Mouse (Mus musculus) embryonic facial prominence, embryonic 12.5 days (tissue): ENCODE data around the gene Prr12. TPM values are rescaled to one million over a fixed set of nuclear protein-coding genes. Genes with fewer than 3 reads are reported as not detected.

ENCODE experiments used
- ATAC-seq: fragments of 200-750 bp; cut with Nextera tagmentation; 2 replicates; pipeline ENCODE4 v1.8.0; 2017; ENCODE audit not compliant: insufficient number of reproducible peaks, insufficient read depth, low FRiP score, low TSS enrichment
- H3K27ac ChIP-seq: fragments of 300-500 bp; sonication (generic); 2 replicates; pipeline ENCODE4 v1.5.1; 2016; ENCODE audit warnings: mild to moderate bottlenecking
- H3K27me3 ChIP-seq: fragments of 300-500 bp; sonication (generic); 2 replicates; pipeline ENCODE4 v1.6.1; 2016; ENCODE audit warnings: mild to moderate bottlenecking, moderate library complexity
- H3K36me3 ChIP-seq: fragments of 300-500 bp; sonication (generic); 2 replicates; pipeline ENCODE4 v1.6.1; 2016; ENCODE audit warnings: mild to moderate bottlenecking
- H3K4me1 ChIP-seq: fragments of 300-500 bp; sonication (generic); 2 replicates; pipeline ENCODE4 v1.6.1; 2016
- H3K4me2 ChIP-seq: fragments of 300-500 bp; sonication (generic); replicated peaks from 2 replicates; pipeline ENCODE4 v1.6.1; 2016; ENCODE audit warnings: mild to moderate bottlenecking, moderate library complexity
- H3K4me3 ChIP-seq: fragments of 300-500 bp; sonication (generic); 2 replicates; pipeline ENCODE4 v1.5.1; 2016; ENCODE audit warnings: mild to moderate bottlenecking
- H3K9ac ChIP-seq: fragments of 300-500 bp; sonication (generic); 2 replicates; pipeline ENCODE4 v1.6.1; 2016; ENCODE audit warnings: mild to moderate bottlenecking, moderate library complexity
- H3K9me3 ChIP-seq: fragments of 300-500 bp; sonication (generic); 2 replicates; pipeline ENCODE4 v1.6.1; 2016; ENCODE audit warnings: mild to moderate bottlenecking, moderate library complexity
- WGBS: fragments of 180-500 bp; shearing (Covaris S2); methylation state at CpG from one replicate; pipeline ENCODE4 v1.1.7; 2016; 5-methylcytosine and 5-hydroxymethylcytosine counted together
- polyA plus RNA-seq: library from polyadenylated mRNA; unstranded; fragments of >200 nt; fragmentation: Nextera tagmentation; extraction: Ambion mirVana; gene quantifications from 2 replicates; pipeline ENCODE4 v1.2.1, GENCODE M21; 2016

Prr12 gene
- polyA plus RNA-seq, 1 experiment from 2014 or later: 13.7 TPM

GRCm38 (mm10) chr7:45076501-45076900, 23.8 kb upstream of the Prr12 start:
- Histone ChIP-seq H3K9ac (no peak overlapping the region), H3K27me3 (no peaks in the 10 kb centered on the region), H3K4me2 (no peak overlapping the region), H3K36me3 (peaks cover 41% of the 10 kb centered on the region), H3K27ac (no peak overlapping the region), H3K9me3 (no peaks in the 10 kb centered on the region), H3K4me1 (no peaks in the 10 kb centered on the region), H3K4me3 (no peak overlapping the region)
- ATAC-seq: no peak
- 90% methylated on average over 30 of the region's 30 CpGs for WGBS

DNA sequence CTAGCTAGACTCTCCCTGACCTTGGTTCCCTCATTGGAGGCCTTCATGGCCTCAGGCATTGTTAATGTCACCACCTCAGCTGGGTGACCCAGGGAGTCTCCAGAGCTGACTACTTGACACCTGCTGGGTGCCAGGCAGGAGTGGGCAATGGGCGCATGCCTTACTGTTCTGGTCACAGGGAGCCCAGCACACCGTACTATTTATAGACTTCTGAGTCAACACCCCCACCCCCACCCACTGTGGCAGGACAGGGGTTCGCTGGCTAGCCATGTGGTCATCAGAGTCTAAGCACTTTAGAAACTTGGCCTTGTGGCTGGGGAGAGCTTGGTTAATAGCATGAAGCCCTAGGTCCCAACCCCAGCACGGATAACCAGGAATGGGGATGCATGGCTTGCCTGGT, 22.7 kb upstream of the Prr12 start:
- no peak overlapping the region for H3K27ac ChIP-seq
- no peaks in the 10 kb centered on the region for H3K27me3 ChIP-seq
- no peak overlapping the region for H3K4me3 ChIP-seq
- H3K9me3 ChIP-seq: no peaks in the 10 kb centered on the region
- ATAC-seq: no peak
- H3K4me1 ChIP-seq: no peaks in the 10 kb centered on the region
- WGBS: 89% methylated on average over 4 of the region's 4 CpGs
- peaks cover 41% of the 10 kb centered on the region for H3K36me3 ChIP-seq
- H3K9ac ChIP-seq: no peak overlapping the region
- no peak overlapping the region for H3K4me2 ChIP-seq

- Histone ChIP-seq H3K36me3 (peaks cover 41% of the 10 kb centered on the region), H3K27me3 (no peaks in the 10 kb centered on the region), H3K9ac (no peak overlapping the region), H3K9me3 (no peaks in the 10 kb centered on the region), H3K4me1 (no peaks in the 10 kb centered on the region), H3K4me2 (no peak overlapping the region), H3K4me3 (no peak overlapping the region), H3K27ac (no peak overlapping the region)
- ATAC-seq: no peak
- WGBS: 89% methylated on average over 12 of the region's 12 CpGs
Observed at GRCm38 (mm10) chr7:45073949-45074348, 21.3 kb upstream of the Prr12 start.

GRCm38 (mm10) chr7:45073171-45073707, 20.6 kb upstream of the Prr12 start:
- no peak overlapping the region for H3K27ac ChIP-seq
- no peak overlapping the region for H3K9ac ChIP-seq
- peaks cover 41% of the 10 kb centered on the region for H3K36me3 ChIP-seq
- ATAC-seq: no peak
- no peak overlapping the region for H3K4me2 ChIP-seq
- H3K4me3 ChIP-seq: no peak overlapping the region
- no peaks in the 10 kb centered on the region for H3K27me3 ChIP-seq
- 77% methylated on average over 7 of the region's 7 CpGs for WGBS
- H3K4me1 ChIP-seq: no peaks in the 10 kb centered on the region
- no peaks in the 10 kb centered on the region for H3K9me3 ChIP-seq

DNA sequence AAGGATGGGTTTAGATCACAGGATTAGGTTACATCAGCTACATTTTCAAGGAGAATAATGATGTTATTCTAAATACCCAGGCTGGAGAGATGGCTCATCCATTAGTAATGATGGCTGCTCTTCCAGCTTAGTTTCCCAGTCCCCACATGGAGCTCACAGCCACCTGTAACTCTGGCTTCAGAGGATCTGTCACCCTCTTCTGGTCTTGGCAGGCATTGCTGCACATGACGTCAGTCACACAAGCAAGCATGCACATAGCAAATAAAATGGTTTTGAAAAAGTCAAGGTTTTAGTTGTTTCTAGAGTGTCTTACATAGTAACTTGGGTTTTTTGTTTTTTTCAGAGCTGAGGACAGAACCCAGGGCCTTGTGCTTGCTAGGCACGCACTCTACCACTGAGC, 19.5 kb upstream of the Prr12 start:
- WGBS: 82% methylated on average over 2 of the region's 2 CpGs
- ATAC-seq: no peak

GRCm38 (mm10) chr7:45069671-45070070, 17.0 kb upstream of the Prr12 start:
- H3K36me3 ChIP-seq: peaks cover 9% of the 10 kb centered on the region
- H3K4me2 ChIP-seq: no peak overlapping the region
- ATAC-seq: no peak
- H3K9me3 ChIP-seq: no peaks in the 10 kb centered on the region
- no peak overlapping the region for H3K4me3 ChIP-seq
- H3K9ac ChIP-seq: no peak overlapping the region
- H3K27ac ChIP-seq: no peak overlapping the region
- no peaks in the 10 kb centered on the region for H3K27me3 ChIP-seq
- H3K4me1 ChIP-seq: no peaks in the 10 kb centered on the region
- WGBS: 89% methylated on average over 2 of the region's 2 CpGs

More for the DNA sequence above, 19.5 kb upstream of the Prr12 start:
- H3K9me3 ChIP-seq: no peaks in the 10 kb centered on the region
- no peaks in the 10 kb centered on the region for H3K27me3 ChIP-seq
- H3K4me3 ChIP-seq: no peak overlapping the region
- no peak overlapping the region for H3K4me2 ChIP-seq
- H3K36me3 ChIP-seq: peaks cover 33% of the 10 kb centered on the region
- no peak overlapping the region for H3K9ac ChIP-seq
- no peaks in the 10 kb centered on the region for H3K4me1 ChIP-seq
- H3K27ac ChIP-seq: no peak overlapping the region

GRCm38 (mm10) chr7:45068000-45068318, 15.3 kb upstream of the Prr12 start:
- 17% methylated on average over 5 of the region's 5 CpGs for WGBS
- ATAC-seq: no peak
- Histone ChIP-seq H3K27me3 (no peaks in the 10 kb centered on the region), H3K27ac (no peak overlapping the region), H3K4me2 (no peak overlapping the region), H3K9ac (no peak overlapping the region), H3K9me3 (no peaks in the 10 kb centered on the region), H3K4me3 (no peak overlapping the region), H3K4me1 (peaks cover 8% of the 10 kb centered on the region; the same call in 1 of the 2 replicates), H3K36me3 (no peaks in the 10 kb centered on the region)

GRCm38 (mm10) chr7:45067190-45067999, 14.7 kb upstream of the Prr12 start:
- ATAC-seq: no peak
- no peak overlapping the region for H3K4me2 ChIP-seq

DNA sequence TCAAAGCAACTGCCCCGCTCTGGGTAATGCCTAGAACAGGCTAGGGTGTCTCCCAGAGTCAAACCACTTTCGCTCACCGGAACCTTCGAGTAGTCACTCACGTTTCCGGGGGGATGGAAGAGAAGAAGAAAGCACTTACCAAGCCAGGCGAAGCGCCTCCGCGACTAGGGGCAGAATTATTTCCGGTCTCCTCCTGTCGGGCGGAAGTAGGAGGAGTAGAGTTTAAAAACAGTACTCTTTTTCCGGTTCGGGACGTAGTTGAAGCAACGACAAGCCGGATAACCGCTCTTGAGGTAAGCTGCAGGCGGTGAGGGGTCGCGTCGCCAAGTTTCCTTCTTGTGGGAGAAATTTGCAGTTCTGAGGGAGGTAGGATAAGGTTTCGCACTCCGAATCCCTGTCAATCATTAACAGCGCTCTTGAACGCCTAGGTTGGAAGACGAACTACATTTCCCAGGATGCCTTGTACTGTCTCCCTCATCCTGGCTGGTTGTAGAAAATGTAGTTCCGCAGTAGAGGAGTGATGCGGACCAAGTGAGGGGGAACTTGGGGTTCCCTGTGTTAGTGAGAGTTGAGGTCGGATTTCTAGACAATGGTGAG, 9.7 kb upstream of the Prr12 start, which contains the start of the genes Nosip and Prrg2:
TSS of gene Nosip (plus strand) at position 191 of the 597 bp plus-strand sequence.
TSS of gene Prrg2 (minus strand) at position 439 of the 597 bp plus-strand sequence.
- Histone ChIP-seq H3K4me2 (peak within 1 kb of the TSS; percentile 67), H3K9ac (peak within 1 kb of the TSS; percentile 58), H3K36me3 (no peaks in the 10 kb centered on the region), H3K4me1 (peaks cover 21% of the 10 kb centered on the region), H3K27ac (peak within 1 kb of the TSS; percentile 90), H3K4me3 (peak within 1 kb of the TSS; percentile 60), H3K27me3 (no peaks in the 10 kb centered on the region), H3K9me3 (no peaks in the 10 kb centered on the region)
- WGBS: under 1% methylated on average over 31 of the region's 31 CpGs
- peak; percentile 80 for ATAC-seq

More at GRCm38 (mm10) chr7:45067190-45067999, 14.7 kb upstream of the Prr12 start:
- Histone ChIP-seq H3K9me3 (no peaks in the 10 kb centered on the region), H3K4me3 (no peak overlapping the region), H3K27ac (no peak overlapping the region), H3K4me1 (peaks cover 8% of the 10 kb centered on the region; the same call in 1 of the 2 replicates), H3K9ac (no peak overlapping the region), H3K27me3 (no peaks in the 10 kb centered on the region), H3K36me3 (no peaks in the 10 kb centered on the region)
- WGBS: 76% methylated on average over 4 of the region's 4 CpGs

DNA sequence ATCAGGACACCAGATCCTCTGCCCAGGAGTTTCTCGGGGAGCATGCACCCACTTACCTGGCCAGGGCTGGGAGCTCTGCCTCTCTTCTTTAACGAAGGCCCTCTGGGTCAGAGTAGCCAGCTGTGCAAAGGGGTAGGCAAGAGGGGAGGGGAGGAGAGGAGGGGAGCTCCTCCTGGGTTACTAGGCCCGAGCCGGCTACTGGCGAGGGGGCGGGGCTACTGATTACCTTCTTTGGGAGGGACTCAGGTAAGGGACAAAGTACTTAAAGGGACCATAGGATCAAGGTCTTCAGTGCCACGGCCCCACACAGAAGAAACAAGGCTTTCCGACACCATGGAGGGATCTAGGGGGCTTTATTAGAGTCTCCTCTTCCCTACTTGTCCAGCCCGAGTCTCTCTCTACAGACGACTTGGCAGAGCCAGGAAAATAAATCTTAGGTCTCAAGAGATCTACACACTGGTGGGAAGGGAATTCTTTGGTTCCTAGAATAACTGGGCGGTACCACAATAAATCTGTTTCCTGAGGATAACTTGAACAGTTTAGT, 8.9 kb upstream of the Prr12 start:
- Histone ChIP-seq H3K4me2 (peak overlapping the region; percentile 55), H3K36me3 (no peaks in the 10 kb centered on the region), H3K9ac (peak overlapping the region; percentile 28; the same call in 1 of the 2 replicates), H3K27ac (peak overlapping the region; percentile 90), H3K4me1 (peaks cover 21% of the 10 kb centered on the region), H3K4me3 (peak overlapping the region; percentile 60), H3K27me3 (no peaks in the 10 kb centered on the region), H3K9me3 (no peaks in the 10 kb centered on the region)
- WGBS: 11% methylated on average over 11 of the region's 11 CpGs
- ATAC-seq: no peak

DNA sequence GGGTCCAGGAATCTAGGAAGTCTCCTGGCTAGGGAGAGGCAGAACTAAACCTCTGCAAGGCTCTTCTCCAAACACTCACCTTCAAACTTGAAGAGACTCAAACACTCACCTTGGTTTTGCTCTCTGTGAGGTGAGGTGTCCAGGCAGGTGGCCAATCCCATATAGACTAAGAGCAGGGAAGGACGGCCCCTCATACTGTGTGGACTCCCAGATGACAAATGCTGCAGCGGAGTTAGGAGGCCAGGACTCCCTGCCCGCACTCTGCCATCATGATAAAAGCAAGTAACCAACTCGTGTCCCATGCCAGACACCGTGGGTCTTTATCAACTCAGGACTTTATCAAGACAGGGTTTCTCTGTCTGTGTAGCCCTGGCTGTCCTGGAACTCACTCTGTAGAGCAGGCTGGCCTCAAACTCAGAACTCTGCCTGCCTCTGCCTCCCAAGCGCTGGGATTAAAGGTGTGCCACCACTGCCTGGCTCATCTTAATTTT, 8.0 kb upstream of the Prr12 start:
- Histone ChIP-seq H3K4me1 (peaks cover 21% of the 10 kb centered on the region), H3K9me3 (no peaks in the 10 kb centered on the region), H3K36me3 (no peaks in the 10 kb centered on the region), H3K27ac (0 out of 2 replicates have a peak overlapping the region, but pooled peaks have one; percentile 90), H3K27me3 (no peaks in the 10 kb centered on the region), H3K4me2 (no peak overlapping the region), H3K9ac (no peak overlapping the region), H3K4me3 (no peak overlapping the region)
- ATAC-seq: no peak
- 88% methylated on average over 6 of the region's 6 CpGs for WGBS
